Mouse (Mus musculus) megakaryocyte-erythroid progenitor cell, adult 5-6 weeks (primary cell): ENCODE data around the gene Tyw1. TPM values are rescaled to one million over a fixed set of nuclear protein-coding genes. Genes with fewer than 3 reads are reported as not detected.

ENCODE experiments used
- ATAC-seq: replicated peaks from 2 replicates; pipeline ENCODE4 v1.8.0; 2016; ENCODE audit warnings: mild to moderate bottlenecking, inconsistent platforms; ENCODE audit not compliant: severe bottlenecking, poor library complexity, low FRiP score, low TSS enrichment
- total RNA-seq, 2 experiments: library from RNA; stranded (forward) in 1 of 2; stranded (reverse) in 1 of 2; fragments of 200-1000, 215-1000 nt in 1 of 2; fragments of >200 nt in 1 of 2; fragmentation: Nextera tagmentation in 1 of 2; gene quantifications; 2 replicates each; pipeline ENCODE4 v1.2.3; 2014 to 2017

Tyw1 gene
- total RNA-seq, 2 experiments from 2014 or later, result 23.2 to 49.8 TPM

DNA sequence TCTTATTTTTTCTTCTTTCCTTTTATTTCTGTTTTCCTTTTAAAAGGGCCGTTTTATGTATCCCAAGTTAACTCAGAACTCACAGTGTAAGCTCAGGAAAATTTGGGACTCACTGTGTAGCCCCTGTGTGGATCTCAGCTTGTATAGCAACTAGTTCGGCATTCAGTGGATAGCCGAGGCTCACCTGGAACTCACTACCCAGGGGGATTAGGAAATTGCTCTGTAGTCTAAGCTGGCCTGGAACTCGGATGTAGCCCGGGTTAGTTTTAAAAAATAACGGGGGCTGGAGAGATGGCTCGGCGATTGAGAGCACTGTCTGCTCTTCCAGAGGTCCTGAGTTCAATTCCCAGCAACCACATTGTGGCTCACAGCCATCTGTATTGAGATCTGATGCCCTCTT is 1.9 kb downstream of the Tyw1 start:
- no peak for ATAC-seq

DNA sequence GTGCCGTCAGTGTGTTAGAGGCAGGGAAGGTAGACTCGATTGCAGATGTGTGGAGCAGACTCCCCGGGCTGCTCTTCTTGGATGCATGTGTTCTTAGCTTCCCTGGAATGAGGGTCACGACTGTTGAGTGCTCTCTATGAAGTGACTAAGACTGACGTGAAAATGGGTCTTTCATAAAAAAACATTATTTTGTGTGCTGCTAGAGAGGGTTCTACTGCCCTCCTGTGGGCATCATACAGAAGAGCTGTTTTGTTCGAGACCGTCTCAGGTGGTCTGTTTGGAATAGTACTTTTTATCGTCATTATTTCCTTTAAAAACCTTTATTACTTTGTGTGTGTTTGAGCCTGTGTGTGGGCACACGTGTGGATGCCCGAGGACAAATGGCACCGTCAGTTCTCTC is 8.0 kb downstream of the Tyw1 start:
- ATAC-seq, result no peak

DNA sequence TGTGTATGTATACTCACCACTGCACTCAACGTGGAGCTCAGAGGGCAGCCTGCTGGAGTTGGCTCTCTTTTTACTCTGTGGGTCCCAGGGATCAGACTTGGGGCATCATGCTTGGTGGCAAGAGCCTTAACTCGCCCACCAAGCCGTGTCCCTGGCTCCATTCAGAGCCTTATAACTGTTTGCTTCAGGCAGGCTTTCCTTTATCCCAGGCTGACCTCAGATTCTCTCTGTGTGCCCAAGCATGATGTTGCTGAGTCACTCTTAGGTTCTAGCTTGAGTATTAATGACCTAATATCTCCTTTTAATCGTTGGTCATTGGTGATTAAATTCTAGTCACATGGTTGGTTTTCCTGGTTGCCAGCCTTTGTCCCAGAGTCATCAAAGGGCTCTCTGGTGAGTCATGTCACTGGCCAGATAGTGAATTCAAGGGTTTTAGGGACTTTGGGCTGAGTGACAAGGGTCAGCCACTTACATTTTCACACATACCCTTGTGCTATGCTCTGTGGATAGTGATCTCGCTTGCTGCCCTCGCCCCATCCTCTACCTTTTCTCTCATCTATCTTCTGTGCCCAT is 9.1 kb downstream of the Tyw1 start:
- no peak for ATAC-seq

DNA sequence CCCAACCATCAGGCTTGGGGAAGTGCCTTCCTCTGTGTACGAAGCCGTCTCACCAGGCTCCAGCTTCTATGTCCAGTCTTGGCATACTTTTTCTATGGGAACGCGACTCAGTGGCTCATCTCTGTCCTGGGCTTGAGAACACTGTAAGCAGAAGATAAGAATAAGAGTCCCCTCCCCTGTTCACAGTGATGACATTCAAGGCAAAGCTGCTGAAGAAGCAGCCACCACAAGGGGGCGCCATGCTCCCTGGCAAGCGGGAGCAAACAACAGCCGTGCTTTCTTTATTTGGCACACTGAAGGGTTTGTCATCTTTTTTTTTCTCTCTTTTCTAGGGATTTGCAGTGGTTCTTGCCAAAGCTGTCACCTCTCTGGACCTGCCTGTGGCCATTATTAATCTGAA is 11.2 kb downstream of the Tyw1 start:
- peak; percentile 73 for ATAC-seq

DNA sequence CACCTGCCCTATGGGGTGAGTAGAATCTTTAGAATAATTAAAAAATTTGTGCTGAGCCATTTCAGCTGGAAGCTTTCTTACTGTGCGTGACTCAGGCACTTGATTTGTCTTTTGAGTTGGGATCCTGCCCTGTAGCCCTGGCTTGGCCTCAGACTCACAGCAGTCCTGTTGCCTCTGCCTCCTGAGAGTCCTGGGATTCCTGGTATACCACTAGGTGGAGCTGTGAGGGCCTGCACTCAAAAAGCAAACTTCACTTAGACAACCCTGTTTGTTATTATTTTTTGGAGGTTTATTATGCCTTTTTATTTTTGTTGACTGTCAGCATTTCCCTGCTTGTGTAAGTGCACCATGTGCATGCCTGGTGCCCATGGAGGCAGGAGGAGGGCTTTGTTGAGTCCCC is 11.9 kb downstream of the Tyw1 start:
- ATAC-seq, result peak; percentile 68

DNA sequence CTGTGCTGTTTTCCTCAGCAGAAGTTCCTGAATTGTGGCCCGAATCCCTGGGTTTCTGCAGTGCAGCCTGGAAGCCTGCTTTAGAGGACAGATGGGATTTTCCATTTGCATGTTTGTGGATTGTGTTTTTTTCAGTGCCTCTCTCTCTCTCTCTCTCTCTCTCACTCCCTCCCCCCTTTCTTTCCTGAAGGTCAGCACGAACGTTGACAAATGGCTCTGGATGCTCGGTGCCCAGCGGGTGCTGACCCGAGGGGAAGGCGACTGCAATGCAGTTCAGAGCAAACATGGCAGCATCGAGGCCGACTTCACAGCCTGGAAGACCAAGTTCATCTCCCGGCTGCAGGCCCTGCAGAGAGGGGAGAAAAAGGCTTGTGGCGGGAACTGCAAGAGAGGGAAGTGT is 13.6 kb downstream of the Tyw1 start:
- no peak for ATAC-seq

DNA sequence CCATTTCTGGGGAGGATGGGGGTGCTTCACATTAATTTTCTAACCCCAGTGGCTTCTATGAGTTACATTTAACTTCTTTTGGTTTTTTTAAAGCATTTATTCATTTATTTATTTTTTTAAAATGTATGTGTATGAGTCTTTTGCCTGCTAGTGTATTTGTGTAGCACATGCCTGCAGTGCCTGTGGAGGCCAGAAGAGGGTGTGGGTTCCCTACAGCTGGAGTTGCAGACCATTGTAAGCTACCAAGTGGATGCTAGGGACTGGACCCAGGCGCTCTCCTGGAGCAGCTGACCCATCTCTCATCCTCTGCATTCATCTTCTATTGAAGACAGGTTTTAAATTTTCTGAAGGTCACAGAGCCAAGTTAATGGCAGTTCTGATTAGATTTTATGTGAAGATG is 16.9 kb downstream of the Tyw1 start:
- ATAC-seq, result 0 out of 2 replicates have a peak, but pooled peaks have one; percentile 58

DNA sequence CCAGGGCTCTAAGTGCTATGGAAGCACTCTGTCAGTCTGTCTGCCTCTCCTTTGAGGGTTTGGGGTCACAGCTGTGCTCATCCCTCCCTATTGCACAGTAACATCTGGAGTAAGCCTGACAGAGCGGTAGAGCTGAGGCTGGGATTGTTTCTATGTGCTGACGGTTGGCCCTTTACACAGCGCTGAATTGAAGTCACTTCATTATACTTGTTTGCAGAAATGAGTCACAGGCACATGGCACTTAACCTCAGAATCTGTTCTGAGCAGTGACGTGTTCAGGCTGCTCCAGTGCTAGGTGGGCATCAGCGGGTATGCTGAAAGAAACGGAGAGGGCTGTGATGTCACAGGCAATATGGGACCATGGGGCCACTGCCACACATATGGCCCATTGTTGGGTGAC is 17.6 kb downstream of the Tyw1 start:
- ATAC-seq, result no peak

DNA sequence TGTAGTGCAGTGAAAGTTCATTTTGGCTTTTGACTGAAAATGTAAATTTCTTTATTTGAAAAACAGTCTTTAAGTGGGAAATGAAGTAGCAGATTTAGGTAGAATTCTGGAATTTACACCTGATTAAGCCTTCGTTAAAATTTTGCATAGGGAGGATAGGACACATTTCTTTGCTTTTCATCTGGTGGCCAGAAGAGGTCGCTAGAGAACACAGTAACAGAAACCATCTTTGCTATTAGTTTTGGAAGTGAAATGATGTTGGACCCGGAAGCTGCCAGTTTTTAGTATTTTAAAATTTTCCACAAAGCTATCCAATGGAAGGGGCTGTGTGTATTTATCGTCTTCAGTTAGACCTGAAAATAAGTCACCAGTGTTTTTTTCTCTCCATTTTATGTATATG is 20.1 kb downstream of the Tyw1 start:
- ATAC-seq, result no peak

DNA sequence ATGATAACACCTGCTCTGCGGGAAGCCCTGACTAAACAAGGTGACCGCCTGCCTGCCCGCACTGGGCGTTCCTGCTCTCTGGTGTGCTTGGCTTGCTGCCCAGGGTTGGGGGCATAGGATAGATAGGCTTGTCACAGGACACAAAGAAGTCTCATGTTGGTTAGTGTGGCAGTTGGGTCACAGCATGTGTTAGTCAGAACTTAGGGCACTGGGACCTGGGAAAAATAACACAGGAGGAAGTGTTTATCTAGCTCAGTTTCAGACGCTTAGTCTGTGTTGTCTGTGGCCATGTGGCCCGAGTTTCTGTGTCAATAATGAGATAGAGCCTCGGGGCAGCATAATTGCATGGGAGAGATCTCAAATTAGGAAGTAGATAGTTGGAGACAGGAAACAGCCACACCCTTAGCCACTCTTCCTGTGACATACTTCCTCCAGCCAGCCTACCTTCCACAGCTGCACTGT is 22.6 kb downstream of the Tyw1 start:
- peak; percentile 83 for ATAC-seq

DNA sequence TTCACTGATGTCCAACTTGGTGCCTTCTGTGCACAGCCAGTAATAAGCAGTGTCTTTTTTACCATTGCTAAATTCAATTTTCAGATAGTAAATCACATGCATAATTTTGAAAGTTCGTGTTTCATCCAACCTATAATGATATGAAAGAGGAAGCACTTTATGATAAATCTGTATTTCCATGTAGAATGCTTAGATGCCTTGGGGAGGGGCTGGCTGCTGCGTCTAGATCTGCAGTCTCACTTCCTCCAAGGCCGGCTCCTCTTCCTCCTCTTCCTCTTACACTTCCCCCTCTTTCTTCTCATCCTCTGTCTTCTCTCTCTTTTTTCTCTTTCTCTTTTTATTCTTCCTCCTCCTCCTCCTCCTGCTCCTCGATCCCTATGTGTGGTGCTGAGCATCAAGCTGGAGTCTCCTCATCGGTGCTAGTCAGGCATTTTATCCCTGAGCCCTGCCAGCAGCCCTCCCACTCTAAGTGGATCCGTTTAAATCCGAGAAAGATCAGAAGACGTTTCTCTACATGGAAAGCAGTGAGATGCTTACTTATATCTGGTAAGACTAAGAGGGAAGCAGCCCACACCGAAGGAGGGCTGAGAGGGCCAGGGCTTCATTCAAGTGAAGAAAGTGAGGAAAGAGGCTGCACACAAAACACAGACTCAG is 27.8 kb downstream of the Tyw1 start:
- no peak for ATAC-seq

DNA sequence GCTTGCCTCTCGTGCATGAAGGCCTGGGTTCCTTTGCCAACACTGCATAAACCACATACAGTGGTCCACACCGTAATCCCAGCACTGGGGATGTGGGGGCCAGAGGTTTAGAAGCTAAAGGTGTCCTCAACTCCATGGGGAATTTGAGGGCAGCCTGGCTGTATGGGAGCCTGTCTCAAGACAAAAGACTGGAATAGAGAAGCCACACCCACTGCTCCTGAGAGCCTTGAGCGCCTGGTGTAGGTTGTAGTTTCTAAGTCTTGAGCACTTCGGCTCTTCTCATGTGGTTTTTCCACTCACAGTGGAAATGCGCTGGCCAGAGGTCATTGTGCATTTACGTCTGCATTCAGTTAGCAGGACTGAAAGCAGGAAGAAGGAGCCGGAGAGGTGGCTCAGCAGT is 32.7 kb downstream of the Tyw1 start:
- no peak for ATAC-seq

DNA sequence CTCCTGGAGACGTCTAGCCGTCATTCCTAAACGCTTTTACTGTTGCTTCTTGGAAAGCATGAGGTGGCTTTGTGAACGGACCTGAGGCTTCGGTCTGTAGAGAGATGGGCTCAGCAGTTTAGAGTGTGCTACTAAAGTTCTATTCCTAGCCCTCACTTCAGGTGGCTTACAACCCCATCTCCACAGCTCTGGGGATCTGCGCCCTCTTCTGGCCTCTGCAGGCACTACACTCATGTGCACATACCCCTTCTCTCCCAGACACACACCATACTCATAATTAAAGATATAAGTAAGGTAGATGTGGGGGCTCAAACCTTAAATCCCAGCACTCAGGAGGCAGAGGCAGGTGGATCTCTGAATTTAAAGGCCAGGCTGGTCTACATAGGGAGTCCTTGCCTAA is 34.8 kb downstream of the Tyw1 start:
- peak; percentile 45; the same call in 1 of the 2 replicates for ATAC-seq

DNA sequence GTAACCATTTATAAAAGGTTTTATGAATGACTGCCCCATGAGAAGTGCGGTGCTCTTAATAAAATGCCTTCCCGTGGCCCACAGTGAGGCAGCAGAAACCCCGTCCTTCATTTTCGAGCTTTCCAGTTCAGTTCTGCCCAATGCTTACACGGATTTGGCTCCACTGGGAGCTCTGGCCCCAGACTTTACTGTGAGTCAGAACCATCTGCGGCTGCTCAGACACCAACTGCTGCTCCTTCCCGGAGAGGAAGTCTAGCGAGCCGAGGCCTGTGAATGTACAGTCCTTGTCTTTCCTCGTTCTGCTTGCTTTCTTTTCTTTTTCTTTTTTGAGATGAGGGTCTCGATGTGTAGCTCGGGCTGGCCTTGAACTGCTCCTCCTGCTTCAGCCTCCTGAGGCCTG is 35.4 kb downstream of the Tyw1 start:
- no peak for ATAC-seq

DNA sequence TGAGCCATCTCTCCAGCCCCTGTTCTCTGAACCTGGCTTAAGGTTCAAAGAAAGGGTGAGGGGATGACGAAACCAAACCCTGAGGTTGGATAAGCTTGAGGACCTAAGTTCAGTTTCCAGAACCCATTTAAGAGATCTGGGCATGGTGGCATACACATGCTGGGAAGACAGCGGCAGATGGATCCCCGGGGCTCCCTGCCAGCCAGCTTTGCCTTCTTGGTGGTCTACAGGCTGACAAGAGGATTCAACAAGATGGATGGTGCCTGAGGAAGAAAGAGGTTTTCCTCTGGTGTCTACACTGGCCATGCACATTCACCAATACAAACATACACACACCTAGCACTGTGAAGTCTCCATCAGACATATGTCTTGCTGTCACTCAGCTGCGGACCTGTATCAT is 37.6 kb downstream of the Tyw1 start:
- no peak for ATAC-seq

DNA sequence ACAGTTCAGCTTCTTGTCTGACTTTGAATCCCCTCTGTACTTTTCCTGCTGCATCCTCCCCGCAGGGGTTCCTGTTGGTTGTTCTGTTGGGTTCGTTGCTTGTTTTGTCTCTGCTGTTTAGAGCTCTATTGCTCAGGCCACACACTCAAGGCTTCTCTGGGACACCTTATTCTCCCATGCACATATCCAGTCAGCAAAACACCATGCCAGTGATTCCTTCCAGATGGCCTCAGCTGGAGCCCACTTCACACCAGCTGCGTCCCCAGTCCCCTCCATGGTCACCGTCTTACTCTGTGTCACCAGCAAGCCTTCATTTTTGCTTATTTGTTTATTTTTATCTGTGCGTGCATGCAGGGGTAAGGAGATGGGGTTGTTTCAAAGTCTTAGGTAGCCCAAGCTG is 38.5 kb downstream of the Tyw1 start:
- ATAC-seq, result no peak

DNA sequence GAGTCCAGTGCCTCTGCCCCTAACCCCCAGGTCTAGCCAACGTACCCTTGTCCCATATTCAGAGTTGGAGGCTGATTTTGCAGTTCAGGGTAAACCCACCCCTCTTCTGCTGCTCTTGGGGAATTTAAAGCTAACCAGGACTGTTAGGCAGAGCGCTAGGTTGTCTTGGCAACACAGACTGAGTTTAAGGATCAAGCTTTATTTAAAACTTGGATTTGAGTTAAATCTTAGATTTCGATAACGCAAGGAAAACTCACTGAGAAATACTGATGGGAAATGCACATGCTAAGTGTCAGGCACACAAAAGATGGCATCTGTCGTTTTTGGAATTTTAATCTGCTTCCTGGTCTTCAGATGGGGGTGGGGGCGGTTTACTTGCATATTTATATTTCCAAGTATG is 39.2 kb downstream of the Tyw1 start:
- ATAC-seq, result no peak

DNA sequence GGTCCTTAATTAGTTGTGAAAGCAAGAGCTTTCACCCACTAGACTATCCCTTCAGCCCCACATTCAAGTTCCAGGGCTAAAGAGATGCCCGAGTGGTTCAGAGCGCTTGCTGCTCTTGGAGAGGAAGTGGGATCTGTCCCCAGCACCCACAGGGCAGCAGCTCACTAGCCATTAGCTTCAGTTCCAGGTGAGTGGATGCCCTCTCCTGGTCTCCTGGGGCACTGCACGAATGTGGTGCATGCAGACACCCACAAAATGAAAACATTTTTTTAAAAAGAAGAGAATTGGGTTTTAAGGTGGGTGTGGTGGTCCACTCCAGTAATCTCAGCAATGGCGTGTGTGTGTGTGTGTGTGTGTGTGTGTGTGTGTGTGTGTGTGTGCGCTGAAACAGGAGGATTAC is 40.7 kb downstream of the Tyw1 start:
- peak; percentile 53; the same call in 1 of the 2 replicates for ATAC-seq

DNA sequence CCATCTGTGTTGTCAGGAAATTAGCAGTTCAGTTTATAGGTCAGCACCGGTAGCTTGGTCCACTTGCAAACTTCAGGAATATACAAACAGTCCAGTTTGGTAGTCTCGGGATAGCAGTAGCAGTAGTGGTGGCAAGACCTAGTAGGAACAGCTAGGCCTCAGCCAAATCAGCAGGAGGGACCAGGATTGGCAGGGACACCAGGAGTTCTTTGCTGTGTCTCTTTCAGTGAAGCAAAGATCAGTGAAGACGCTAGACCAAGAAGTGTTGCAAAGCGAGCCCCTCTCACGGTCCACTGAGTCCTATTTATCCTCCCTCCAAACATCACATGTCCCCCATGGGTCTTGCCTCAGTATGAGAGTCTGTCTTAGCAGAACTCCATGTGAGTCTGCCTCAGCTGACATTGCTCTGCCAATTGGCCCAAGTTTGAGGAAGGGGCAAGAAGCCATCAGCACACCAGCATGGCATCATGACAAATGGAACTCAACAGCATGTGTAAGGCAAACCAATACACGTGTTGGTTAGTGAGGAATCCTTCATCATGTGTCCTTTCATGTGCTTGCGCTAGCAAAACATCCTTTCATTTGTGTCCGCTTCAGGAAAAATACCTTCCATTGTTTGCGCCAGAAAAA is 43.5 kb downstream of the Tyw1 start:
- ATAC-seq, result no peak

DNA sequence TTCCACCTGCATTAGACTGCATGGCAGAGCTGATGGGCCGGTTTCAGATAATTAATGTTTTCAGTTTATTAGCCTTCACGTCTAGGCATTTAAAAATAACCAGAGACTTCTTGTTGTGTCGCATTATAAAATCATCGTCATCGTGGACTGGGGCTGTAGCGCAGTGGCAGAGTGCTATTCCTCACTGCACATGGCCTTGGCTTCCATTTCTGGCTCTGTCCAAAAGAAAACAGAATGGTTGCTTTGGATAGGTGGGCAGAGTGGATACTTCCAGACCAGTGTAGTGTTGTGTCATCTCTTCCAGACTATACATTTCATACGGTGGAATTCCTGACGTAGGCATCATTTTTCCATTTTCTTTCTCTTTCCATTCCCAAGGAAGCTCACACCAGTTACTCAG is 44.1 kb downstream of the Tyw1 start:
- no peak for ATAC-seq

DNA sequence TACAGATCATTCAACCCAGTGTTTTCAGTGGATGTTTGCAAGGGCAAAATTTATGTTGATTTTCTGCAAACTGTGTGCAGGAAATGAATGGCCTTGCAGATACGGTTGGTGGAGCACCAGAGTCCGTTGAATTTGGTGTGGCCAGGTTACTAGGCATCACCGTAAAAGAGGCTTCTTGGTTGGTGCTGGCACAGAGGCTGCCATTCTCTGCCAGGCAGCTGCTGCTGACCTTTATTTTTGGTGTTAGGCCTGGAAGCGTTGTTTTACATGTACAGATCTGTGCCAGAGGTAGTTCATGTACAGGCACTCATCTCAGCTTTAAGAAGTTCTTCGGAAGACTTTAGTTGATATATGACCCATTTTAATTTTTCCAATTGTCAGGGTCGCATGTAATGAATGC is 48.2 kb downstream of the Tyw1 start:
- ATAC-seq, result no peak
